Mouse (Mus musculus) intestine, embryonic 15.5 days (tissue): ENCODE data around the gene 1810037I17Rik. TPM values are rescaled to one million over a fixed set of nuclear protein-coding genes. Genes with fewer than 3 reads are reported as not detected.

Experiments used
- ATAC-seq: fragments of 200-750 bp; cut with Nextera tagmentation; 2 replicates; pipeline ENCODE4 v1.8.0; 2017; ENCODE audit warnings: moderate TSS enrichment, moderate library complexity
- H3K27ac ChIP-seq: fragments of 300-500 bp; sonication (generic); 2 replicates; pipeline ENCODE4 v1.5.1; 2015; ENCODE audit warnings: mild to moderate bottlenecking, inconsistent platforms
- H3K27me3 ChIP-seq: fragments of 300-500 bp; sonication (generic); replicated peaks from 2 replicates; pipeline ENCODE4 v1.6.1; 2015; ENCODE audit warnings: inconsistent platforms
- H3K36me3 ChIP-seq: fragments of 300-500 bp; sonication (generic); 2 replicates; pipeline ENCODE4 v1.6.1; 2015; ENCODE audit warnings: inconsistent platforms
- H3K4me1 ChIP-seq: fragments of 300-500 bp; sonication (generic); replicated peaks from 2 replicates; pipeline ENCODE4 v1.6.1; 2015; ENCODE audit warnings: inconsistent platforms
- H3K4me2 ChIP-seq: fragments of 300-500 bp; sonication (generic); replicated peaks from 2 replicates; pipeline ENCODE4 v1.6.1; 2015; ENCODE audit warnings: mild to moderate bottlenecking, inconsistent platforms
- H3K4me3 ChIP-seq: fragments of 300-500 bp; sonication (generic); replicated peaks from 2 replicates; pipeline ENCODE4 v1.5.1; 2015; ENCODE audit warnings: inconsistent platforms
- H3K9ac ChIP-seq: fragments of 300-500 bp; sonication (generic); 2 replicates; pipeline ENCODE4 v1.6.1; 2015; ENCODE audit warnings: inconsistent platforms
- H3K9me3 ChIP-seq: fragments of 300-500 bp; sonication (generic); 2 replicates; pipeline ENCODE4 v1.6.1; 2016; ENCODE audit warnings: inconsistent platforms
- WGBS: fragments of 180-500 bp; shearing (Covaris S2); methylation state at CpG from one replicate; pipeline ENCODE4 v1.1.7; 2015; 5-methylcytosine and 5-hydroxymethylcytosine counted together
- polyA plus RNA-seq: library from polyadenylated mRNA; unstranded; fragments of >200 nt; fragmentation: Nextera tagmentation; extraction: Ambion mirVana; gene quantifications from 2 replicates; pipeline ENCODE4 v1.2.1, GENCODE M21; 2015

Gene 1810037I17Rik
- 146 and 156 TPM in 2 replicates for polyA plus RNA-seq

DNA sequence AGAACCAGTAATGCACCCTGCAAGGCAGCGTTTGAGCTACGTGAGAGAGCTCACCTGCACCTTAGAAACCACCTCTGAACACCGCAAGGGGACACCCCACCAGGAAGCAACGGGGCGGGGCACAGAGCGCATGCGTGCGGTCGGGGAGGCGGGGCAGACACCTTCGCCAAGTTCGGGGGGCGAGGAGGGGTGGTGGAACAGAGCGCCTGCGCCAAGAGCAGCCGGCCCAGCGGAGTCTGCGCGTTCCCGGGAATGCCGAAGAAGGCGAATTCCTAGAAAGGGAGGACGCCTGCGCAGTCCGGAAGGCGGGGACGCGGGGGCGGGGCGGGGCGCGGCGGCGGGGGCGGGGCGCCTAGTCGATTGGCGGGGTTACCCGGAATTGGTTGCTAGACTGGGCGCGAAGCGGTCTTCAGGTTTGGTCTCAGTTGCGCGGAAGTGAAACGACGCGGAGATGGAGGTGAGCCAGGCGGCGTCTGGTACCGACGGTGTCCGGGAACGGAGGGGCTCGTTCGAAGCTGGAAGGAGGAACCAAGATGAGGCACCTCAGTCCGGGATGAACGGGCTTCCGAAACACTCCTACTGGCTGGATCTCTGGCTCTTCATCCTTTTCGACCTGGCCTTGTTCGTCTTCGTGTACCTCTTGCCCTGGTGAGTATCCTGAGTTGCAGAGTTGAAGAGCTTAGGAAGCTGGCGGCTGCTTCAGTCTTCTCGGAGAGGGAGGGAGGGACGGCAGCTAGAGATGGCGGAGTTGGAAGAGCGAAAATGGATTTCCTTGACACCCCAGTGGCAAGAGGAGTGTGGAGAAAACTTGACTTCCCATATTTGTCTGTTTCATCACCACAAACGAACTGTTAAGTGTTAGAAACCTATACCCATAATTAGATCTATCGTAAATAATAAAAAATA is at the start of gene 1810037I17Rik:
Gene 1810037I17Rik, plus strand, starts transcription at position 195 of the 906 bp plus-strand sequence.
- peak; percentile 98 for ATAC-seq

DNA sequence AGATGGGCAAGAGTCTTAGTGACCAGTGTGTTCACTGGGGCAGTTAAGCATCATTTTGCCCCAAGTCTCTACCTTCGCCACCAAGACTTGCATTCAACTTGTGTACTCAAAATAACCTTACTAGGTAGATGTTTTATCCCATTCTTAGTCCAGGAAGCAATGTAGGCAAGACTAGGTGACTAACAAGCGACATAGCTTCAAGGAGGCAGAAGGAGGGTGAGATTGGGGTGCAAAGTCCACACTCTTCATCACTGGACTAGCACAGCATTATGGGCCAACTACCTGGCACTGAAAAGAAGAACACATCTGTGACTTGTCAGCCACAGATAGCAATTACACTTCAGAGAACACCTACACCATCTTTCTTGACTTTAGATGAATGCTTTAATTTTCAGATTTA is 47.1 kb upstream of the 1810037I17Rik start:
- H3K27ac ChIP-seq, result no peak overlapping the region
- H3K36me3 ChIP-seq, result no peaks in the 10 kb centered on the region
- WGBS, result 76% methylated on average over 2 of the region's 2 CpGs
- no peaks in the 10 kb centered on the region for H3K27me3 ChIP-seq
- peak; percentile 52 for ATAC-seq
- peaks cover 14% of the 10 kb centered on the region for H3K4me1 ChIP-seq
- no peak overlapping the region for H3K9ac ChIP-seq
- H3K4me2 ChIP-seq, result no peak overlapping the region
- no peak overlapping the region for H3K4me3 ChIP-seq
- no peaks in the 10 kb centered on the region for H3K9me3 ChIP-seq

More for the DNA sequence above, at the start of gene 1810037I17Rik:
- peak within 1 kb of the TSS; percentile 58 for H3K4me3 ChIP-seq
- H3K9ac ChIP-seq, result peak within 1 kb of the TSS; percentile 61
- no peaks in the 10 kb centered on the region for H3K27me3 ChIP-seq
- H3K4me1 ChIP-seq, result 0 out of 2 replicates have a peak, but pooled peaks cover 8% of the 10 kb centered on the region
- H3K36me3 ChIP-seq, result no peaks in the 10 kb centered on the region
- no peaks in the 10 kb centered on the region for H3K9me3 ChIP-seq
- H3K4me2 ChIP-seq, result peak within 1 kb of the TSS; percentile 59
- WGBS, result under 1% methylated on average over 68 of the region's 68 CpGs
- H3K27ac ChIP-seq, result peak within 1 kb of the TSS; percentile 84

DNA sequence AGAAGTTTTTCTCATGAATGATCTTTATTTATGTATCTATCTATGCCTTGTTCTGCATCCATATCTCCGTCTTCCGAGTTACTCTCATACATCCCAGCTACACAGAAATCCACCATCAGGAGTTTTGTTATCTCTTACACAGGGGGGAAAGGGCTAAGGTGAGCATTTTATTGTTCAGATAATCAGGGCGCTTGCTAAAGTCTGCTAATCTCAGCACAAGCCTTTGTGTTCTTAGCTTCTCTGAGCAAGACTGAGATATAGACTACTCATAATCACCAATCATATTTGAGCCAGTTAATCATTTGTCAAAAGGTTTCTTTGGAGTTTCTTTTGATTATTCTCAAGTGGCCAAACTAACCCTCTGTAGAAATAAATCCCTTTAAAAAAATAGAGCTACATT is 46.5 kb upstream of the 1810037I17Rik start:
- no peak overlapping the region for H3K4me3 ChIP-seq
- no peak overlapping the region for H3K9ac ChIP-seq
- H3K4me2 ChIP-seq, result no peak overlapping the region
- H3K27me3 ChIP-seq, result no peaks in the 10 kb centered on the region
- peaks cover 14% of the 10 kb centered on the region for H3K4me1 ChIP-seq
- peak; percentile 91 for ATAC-seq
- 0 out of 2 replicates have a peak overlapping the region, but pooled peaks have one; percentile 76 for H3K27ac ChIP-seq
- no peaks in the 10 kb centered on the region for H3K9me3 ChIP-seq
- WGBS, result 61% methylated on average over 3 of the region's 3 CpGs
- H3K36me3 ChIP-seq, result no peaks in the 10 kb centered on the region

DNA sequence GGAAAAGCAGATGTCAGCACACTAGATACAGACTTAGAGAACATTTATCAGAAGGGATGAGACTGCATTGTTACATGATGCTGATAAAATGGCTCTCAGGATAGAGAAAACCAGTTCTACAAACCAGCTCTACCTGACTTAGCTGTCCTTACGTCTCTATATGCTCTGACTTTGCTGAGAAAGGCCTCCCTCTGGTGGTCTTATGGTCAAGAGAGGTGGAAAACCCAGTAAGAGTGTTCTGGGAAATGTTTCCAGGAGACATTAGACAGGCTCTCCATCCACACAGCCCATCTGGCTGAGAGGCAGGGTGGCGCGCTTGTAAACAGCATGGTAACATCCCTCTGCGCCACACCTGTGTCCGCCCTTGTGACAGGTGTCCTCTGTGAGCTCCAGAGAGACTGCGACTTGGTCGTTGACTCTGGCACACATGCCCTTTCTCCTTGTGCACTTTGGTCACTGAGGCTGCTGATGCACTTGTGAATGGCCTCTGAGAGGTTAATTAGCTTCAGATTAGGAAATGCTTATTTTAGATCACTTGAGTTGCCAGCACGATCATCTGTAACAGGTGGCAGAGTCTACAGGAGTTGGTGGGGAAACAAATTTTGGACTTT is 45.2 kb upstream of the 1810037I17Rik start:
- no peaks in the 10 kb centered on the region for H3K36me3 ChIP-seq
- H3K4me2 ChIP-seq, result 0 out of 2 replicates have a peak overlapping the region, but pooled peaks have one; percentile 28
- H3K27me3 ChIP-seq, result no peaks in the 10 kb centered on the region
- no peak overlapping the region for H3K4me3 ChIP-seq
- H3K27ac ChIP-seq, result peak overlapping the region; percentile 76
- no peaks in the 10 kb centered on the region for H3K9me3 ChIP-seq
- WGBS, result 64% methylated on average over 8 of the region's 8 CpGs
- peak; percentile 85 for ATAC-seq
- H3K4me1 ChIP-seq, result peaks cover 14% of the 10 kb centered on the region
- H3K9ac ChIP-seq, result no peak overlapping the region

DNA sequence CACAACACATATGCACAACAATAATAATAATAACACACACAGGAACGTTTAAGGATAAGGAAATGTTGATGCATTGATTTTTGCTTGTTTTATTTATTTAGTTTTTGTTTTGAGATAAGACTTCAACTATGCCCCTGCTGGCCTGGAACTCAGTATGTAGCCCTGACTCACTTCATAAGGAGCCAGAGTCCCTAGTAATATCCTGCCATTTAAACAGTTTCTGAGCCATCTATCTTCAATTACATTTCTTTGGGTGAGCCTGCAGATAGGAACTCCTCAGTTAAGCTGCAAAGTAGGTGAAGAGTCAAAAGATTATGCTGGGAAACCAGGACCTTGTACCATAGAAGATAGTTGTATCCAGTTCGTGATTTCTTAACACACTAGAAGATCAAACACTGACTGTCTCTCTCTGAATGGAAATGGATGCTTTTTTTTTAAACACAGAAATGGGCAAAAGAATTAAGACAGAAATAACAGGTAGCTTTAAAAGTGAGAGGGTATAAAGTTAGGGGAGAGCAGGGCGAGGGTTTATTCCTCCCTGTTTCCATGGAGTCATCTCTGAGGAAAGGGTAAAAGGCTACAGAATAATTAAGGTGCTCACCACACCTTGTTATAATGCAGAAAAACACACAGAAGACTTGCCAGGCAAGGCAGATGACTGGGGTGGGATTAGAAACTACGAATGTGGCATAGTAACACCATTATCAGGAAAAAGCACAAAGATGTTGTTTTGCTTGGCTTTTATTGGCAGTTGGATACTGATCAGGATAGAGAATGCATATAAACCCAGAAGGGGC is 36.3 kb upstream of the 1810037I17Rik start:
- H3K9ac ChIP-seq, result no peak overlapping the region
- peak overlapping the region; percentile 34 for H3K27ac ChIP-seq
- 56% methylated on average over 4 of the region's 4 CpGs for WGBS
- 0 out of 2 replicates have a peak overlapping the region, but pooled peaks have one; percentile 3 for H3K4me2 ChIP-seq
- no peaks in the 10 kb centered on the region for H3K9me3 ChIP-seq
- ATAC-seq, result peak; percentile 72
- H3K27me3 ChIP-seq, result no peaks in the 10 kb centered on the region
- no peak overlapping the region for H3K4me3 ChIP-seq
- no peaks in the 10 kb centered on the region for H3K36me3 ChIP-seq
- H3K4me1 ChIP-seq, result peaks cover 5% of the 10 kb centered on the region; the same call in 1 of the 2 replicates

DNA sequence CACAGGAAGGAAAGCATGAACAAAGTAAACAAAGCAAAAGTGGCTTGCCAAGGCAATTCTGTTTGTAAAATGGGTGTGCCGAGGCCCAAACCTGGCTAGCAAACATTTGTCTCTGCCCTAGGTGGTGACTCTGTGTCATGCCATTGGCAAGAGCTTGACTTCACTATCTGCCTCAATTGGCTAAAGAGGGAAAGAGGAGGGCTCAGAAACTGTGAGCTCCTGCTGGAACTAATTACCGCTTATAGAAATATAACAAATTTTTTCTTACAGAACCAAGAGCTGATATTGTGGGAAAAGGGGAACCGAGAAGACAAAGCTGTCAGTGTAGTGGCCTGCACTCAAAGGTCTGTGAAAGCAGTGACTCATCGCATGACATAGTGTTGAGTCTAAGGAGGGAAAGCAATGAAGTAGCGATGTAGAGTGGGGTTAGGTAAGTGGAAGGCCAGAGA is 35.6 kb upstream of the 1810037I17Rik start:
- Histone ChIP-seq H3K4me3 (no peak overlapping the region), H3K4me2 (no peak overlapping the region), H3K27ac (0 out of 2 replicates have a peak overlapping the region, but pooled peaks have one; percentile 34), H3K27me3 (no peaks in the 10 kb centered on the region), H3K9me3 (no peaks in the 10 kb centered on the region), H3K9ac (no peak overlapping the region), H3K4me1 (peaks cover 5% of the 10 kb centered on the region; the same call in 1 of the 2 replicates), H3K36me3 (no peaks in the 10 kb centered on the region)
- peak; percentile 73 for ATAC-seq
- 63% methylated on average over 5 of the region's 5 CpGs for WGBS

DNA sequence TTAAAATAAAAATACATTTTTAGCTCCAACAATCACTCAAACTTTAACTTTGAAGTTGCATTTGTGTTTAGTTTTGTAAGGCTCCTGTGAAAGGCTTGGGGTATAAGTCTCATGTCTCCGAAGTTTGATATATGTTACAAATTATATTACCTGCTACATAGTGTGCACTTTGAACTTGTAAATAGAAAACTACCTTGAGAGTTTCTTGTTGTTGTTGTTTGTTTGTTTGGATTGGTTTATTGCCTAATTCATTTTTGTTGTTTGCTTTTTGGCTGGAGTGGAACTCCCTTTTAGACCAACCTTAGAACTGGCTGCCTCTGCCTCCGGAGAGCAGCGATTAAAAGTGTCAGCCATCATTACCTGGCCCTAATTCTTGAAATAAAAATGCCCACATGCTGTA is 29.2 kb upstream of the 1810037I17Rik start, which contains the start of gene Fabp2:
Gene Fabp2, plus strand, starts transcription at position 301 of the 400 bp plus-strand sequence.
- no peaks in the 10 kb centered on the region for H3K9me3 ChIP-seq
- peak; percentile 21 for ATAC-seq
- 0 out of 2 replicates have a peak within 1 kb of the TSS, but pooled peaks have one; percentile 15 for H3K4me3 ChIP-seq
- WGBS, result 78% methylated on average over 3 of the region's 3 CpGs
- no peaks in the 10 kb centered on the region for H3K4me1 ChIP-seq
- 0 out of 2 replicates have a peak within 1 kb of the TSS, but pooled peaks have one; percentile 29 for H3K27ac ChIP-seq
- no peaks in the 10 kb centered on the region for H3K36me3 ChIP-seq
- peak within 1 kb of the TSS; percentile 33; the same call in 1 of the 2 replicates for H3K4me2 ChIP-seq
- H3K9ac ChIP-seq, result no peak within 1 kb of the TSS
- H3K27me3 ChIP-seq, result no peaks in the 10 kb centered on the region

DNA sequence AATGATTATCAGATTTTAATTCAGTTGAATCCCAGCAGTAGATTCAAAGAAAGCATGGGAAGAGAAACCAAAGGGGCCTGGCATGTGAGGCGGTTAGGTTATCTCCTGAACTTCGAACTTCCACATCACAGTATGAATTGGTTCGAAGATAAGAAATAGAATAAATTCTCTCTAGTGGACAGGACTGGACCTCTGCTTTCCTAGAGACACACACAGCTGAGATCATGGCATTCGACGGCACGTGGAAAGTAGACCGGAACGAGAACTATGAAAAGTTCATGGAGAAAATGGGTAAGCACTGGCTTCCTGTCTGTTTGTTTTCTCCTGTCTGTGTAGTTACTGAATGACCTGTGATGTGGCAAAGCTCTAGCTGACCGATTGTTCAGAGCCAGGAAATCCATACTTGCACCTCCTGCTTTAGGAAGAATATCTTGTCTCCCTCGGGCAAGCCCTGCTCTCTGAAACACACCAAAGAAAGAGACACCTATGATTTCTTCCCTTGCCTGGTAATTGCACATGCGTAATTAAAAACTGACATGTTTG is 28.7 kb upstream of the 1810037I17Rik start:
- Histone ChIP-seq H3K36me3 (no peaks in the 10 kb centered on the region), H3K27me3 (no peaks in the 10 kb centered on the region), H3K4me1 (no peaks in the 10 kb centered on the region), H3K4me2 (peak overlapping the region; percentile 33; the same call in 1 of the 2 replicates), H3K27ac (0 out of 2 replicates have a peak overlapping the region, but pooled peaks have one; percentile 29), H3K9ac (no peak overlapping the region), H3K9me3 (no peaks in the 10 kb centered on the region), H3K4me3 (0 out of 2 replicates have a peak overlapping the region, but pooled peaks have one; percentile 15)
- ATAC-seq, result peak; percentile 92
- WGBS, result 55% methylated on average over 11 of the region's 11 CpGs

DNA sequence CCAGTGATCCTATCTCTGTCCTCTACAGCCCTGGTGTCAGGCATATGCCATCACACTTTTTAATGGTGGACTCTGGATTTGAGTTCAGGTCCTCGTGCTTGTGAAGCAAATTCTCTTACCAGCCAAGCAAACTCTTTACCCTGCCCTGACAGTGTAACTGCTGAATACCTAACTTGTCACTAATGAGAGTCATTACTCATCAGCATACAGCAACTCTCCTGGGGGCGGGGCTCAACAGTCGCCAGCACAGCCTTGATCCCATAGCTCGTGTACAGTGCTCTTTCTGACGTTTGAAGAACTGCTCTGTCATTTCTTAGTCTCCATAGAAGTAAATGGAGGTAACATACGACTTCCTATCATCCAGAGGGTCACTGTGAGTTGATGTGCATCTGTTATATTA is 25.7 kb upstream of the 1810037I17Rik start:
- H3K4me3 ChIP-seq, result no peak overlapping the region
- H3K4me2 ChIP-seq, result no peak overlapping the region
- H3K9me3 ChIP-seq, result no peaks in the 10 kb centered on the region
- 61% methylated on average over 6 of the region's 6 CpGs for WGBS
- no peak overlapping the region for H3K27ac ChIP-seq
- H3K36me3 ChIP-seq, result no peaks in the 10 kb centered on the region
- no peaks in the 10 kb centered on the region for H3K27me3 ChIP-seq
- no peaks in the 10 kb centered on the region for H3K4me1 ChIP-seq
- H3K9ac ChIP-seq, result no peak overlapping the region
- peak; percentile 52; the same call in 1 of the 2 replicates for ATAC-seq

DNA sequence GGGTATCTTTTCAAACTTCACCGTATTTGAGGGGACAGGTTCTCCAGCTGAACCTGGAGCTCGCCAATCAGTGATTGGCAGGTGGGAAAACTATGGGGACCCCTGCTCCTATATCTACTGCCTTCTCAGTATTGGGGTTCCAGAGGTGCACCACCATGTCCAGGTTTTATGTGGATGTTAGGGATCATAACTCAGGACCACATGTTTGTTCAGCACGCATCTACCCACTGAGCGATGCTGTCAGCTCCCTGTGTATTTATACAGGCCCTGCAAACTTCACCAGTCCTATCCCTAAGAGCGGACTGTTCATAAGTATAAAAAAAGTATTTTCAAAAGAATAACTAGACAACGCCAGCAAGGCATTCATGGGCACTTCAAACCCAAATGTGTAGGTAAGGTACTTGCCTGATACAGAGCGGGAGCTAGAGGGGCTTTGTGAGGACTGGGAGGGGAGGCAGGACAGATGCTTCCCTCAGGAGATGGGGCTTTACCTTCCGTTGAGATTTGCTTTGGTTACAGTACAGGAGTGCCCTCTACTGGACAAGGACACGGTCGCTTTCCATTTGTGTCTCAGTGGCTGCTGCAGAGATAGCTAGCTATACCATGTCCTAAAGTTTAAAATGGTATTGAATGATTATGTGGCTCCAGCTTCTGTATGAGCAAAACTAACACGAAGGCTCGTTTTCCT is 20.1 kb upstream of the 1810037I17Rik start:
- H3K9me3 ChIP-seq, result no peaks in the 10 kb centered on the region
- peak; percentile 75 for ATAC-seq
- H3K4me1 ChIP-seq, result no peaks in the 10 kb centered on the region
- no peak overlapping the region for H3K27ac ChIP-seq
- H3K27me3 ChIP-seq, result no peaks in the 10 kb centered on the region
- H3K4me3 ChIP-seq, result no peak overlapping the region
- WGBS, result 43% methylated on average over 12 of the region's 12 CpGs
- H3K9ac ChIP-seq, result no peak overlapping the region
- H3K4me2 ChIP-seq, result no peak overlapping the region
- no peaks in the 10 kb centered on the region for H3K36me3 ChIP-seq

DNA sequence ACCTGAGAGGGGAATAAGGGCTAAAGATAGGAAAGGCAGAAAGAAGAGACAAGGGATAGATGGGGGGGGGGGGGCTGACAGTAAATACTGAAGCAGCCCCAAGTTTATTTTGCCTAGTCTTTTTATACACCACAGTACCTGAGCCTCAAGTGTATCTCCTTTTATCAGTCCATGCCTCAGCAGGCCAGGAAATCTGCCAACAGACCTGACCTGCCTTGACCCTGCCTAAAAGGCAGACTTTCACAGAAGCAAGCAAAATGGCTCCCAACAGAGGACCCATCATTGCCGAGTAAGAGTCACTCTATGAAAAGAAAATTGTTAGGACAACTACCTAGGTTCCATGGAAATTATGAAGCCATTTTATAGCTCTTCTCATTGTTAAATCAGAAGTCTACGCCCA is 16.2 kb upstream of the 1810037I17Rik start:
- no peak overlapping the region for H3K4me3 ChIP-seq
- ATAC-seq, result no peak
- 85% methylated on average over 2 of the region's 2 CpGs for WGBS
- H3K4me2 ChIP-seq, result no peak overlapping the region
- H3K4me1 ChIP-seq, result no peaks in the 10 kb centered on the region
- H3K27ac ChIP-seq, result no peak overlapping the region
- no peaks in the 10 kb centered on the region for H3K27me3 ChIP-seq
- H3K9me3 ChIP-seq, result no peaks in the 10 kb centered on the region
- no peaks in the 10 kb centered on the region for H3K36me3 ChIP-seq
- no peak overlapping the region for H3K9ac ChIP-seq
